Mouse (Mus musculus): ENCODE results near the gene Lurap1l. TPM values are rescaled to one million over a fixed set of nuclear protein-coding genes. Genes with fewer than 3 reads are reported as not detected.
A peak's percentile ranks its signal among the peaks of the same experiment; 100 is the strongest.
"Not testable (repeated sequence)": the region's sequence is repeated elsewhere in the genome, so short reads cannot be mapped to it uniquely, and the experiment has no call there.

Gene Lurap1l
- total RNA-seq, 2 experiments from 2014 or later = 7.3 to 7.5 TPM

- not testable (repeated sequence) for DNase-seq
Observed at GRCm38 (mm10) chr4:80917128-80917527, 6.7 kb downstream of the Lurap1l start.

GRCm38 (mm10) chr4:80917812-80918211, 7.4 kb downstream of the Lurap1l start:
- no peak for DNase-seq

GRCm38 (mm10) chr4:80918526-80919129, 8.2 kb downstream of the Lurap1l start:
- DNase-seq = no peak

- no peak for DNase-seq
Observed at GRCm38 (mm10) chr4:80919217-80919867, 8.9 kb downstream of the Lurap1l start.

- DNase-seq = no peak
Observed at GRCm38 (mm10) chr4:80921646-80922489, 11.4 kb downstream of the Lurap1l start.

- no peak for DNase-seq
Observed at GRCm38 (mm10) chr4:80922654-80923053, 12.2 kb downstream of the Lurap1l start.

GRCm38 (mm10) chr4:80924815-80925214, 14.4 kb downstream of the Lurap1l start:
- DNase-seq = no peak

- DNase-seq = no peak
Observed at GRCm38 (mm10) chr4:80925752-80926519, 15.5 kb downstream of the Lurap1l start.

GRCm38 (mm10) chr4:80934749-80935148, 24.3 kb downstream of the Lurap1l start:
- DNase-seq = no peak

- DNase-seq = no peak
Observed at GRCm38 (mm10) chr4:80939115-80939514, 28.7 kb downstream of the Lurap1l start.

- DNase-seq = peak; percentile 13 to 36
Observed at GRCm38 (mm10) chr4:80940946-80941345, 30.5 kb downstream of the Lurap1l start.

GRCm38 (mm10) chr4:80941978-80942377, 31.5 kb downstream of the Lurap1l start:
- DNase-seq = no peak

- DNase-seq = no peak
Observed at GRCm38 (mm10) chr4:80944605-80945004, 34.2 kb downstream of the Lurap1l start.

- no peak for DNase-seq
Observed at GRCm38 (mm10) chr4:80949110-80949509, 38.7 kb downstream of the Lurap1l start.

GRCm38 (mm10) chr4:80949720-80950119, 39.3 kb downstream of the Lurap1l start:
- DNase-seq = no peak

- DNase-seq = peak; percentile 19 to 22
Observed at GRCm38 (mm10) chr4:80950280-80950781, 39.9 kb downstream of the Lurap1l start.

GRCm38 (mm10) chr4:80952653-80953052, 42.2 kb downstream of the Lurap1l start:
- peak in 1 of 2 experiments; percentile 24 for DNase-seq

- no peak for DNase-seq
Observed at GRCm38 (mm10) chr4:80955942-80956341, 45.5 kb downstream of the Lurap1l start.

GRCm38 (mm10) chr4:80967526-80967925, 57.1 kb downstream of the Lurap1l start:
- no peak for DNase-seq

GRCm38 (mm10) chr4:80971846-80972245, 61.4 kb downstream of the Lurap1l start:
- DNase-seq = peak in 1 of 2 experiments; percentile 41

GRCm38 (mm10) chr4:80973896-80974295, 63.5 kb downstream of the Lurap1l start:
- no peak for DNase-seq

- no peak for DNase-seq
Observed at GRCm38 (mm10) chr4:80990819-80991218, 80.4 kb downstream of the Lurap1l start.
